Mouse (Mus musculus): ENCODE measurements around the gene Smcr8. TPM values are rescaled to one million over a fixed set of nuclear protein-coding genes. Genes with fewer than 3 reads are reported as not detected.

The Smcr8 gene
- polyA plus RNA-seq, 1 experiment from 2014 or later = 2.5 TPM

DNA sequence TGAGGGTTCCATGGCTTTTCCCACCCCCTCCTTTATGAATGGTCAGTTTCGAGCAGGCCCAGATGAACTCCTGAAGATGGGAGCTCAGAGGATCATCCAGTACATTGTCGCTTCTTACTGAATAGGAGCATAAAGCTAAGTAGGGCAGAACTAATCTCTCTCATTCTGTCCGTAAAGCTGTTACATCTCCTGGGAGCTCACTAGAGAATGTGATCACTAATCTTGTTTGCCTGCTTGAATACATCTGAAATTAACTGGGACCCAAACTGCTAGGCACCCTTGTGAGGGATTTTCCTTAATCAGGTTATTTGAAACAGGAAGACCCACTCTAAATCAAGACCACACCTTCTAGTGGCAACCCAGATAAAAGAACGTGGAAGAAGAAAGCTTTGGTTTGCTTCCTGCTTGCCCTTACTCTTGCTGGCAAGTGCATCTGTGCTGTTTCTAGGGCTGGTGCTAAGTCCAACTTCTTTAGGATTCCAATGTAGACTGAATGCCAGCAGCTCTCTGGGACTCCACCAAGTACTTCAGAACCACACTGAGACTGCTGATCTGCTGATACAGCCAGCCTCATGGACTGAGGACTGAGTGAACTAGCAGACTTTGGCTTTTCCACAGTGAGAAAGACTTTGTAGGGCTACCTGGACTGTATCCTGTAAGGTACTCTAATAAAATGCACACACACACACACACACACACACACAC, 50.1 kb downstream of the Smcr8 start:
- Histone ChIP-seq H3K9me3 (ENCODE audit: low read length) (no peaks in the 10 kb centered on the region), H3K9ac (replicated peaks; ENCODE audit: low read depth) (no peak overlapping the region), H3K27ac (ENCODE audit: low read length) (no peak overlapping the region), H3K27me3 (replicated peaks; ENCODE audit: insufficient read depth, low read length) (no peaks in the 10 kb centered on the region), H3K4me2 (replicated peaks; ENCODE audit: low read depth, low read length) (no peak overlapping the region), H3K4me3 (ENCODE audit: low read depth, low read length) (no peak overlapping the region), H3K36me3 (ENCODE audit: insufficient read depth, low read length) (no peaks in the 10 kb centered on the region), H3K4me1 (ENCODE audit: insufficient read depth, low read depth, low read length) (no peaks in the 10 kb centered on the region)
- no peak for ATAC-seq
- TF ChIP-seq EP300 (IDR thresholded peaks at IDR 0.05) (no peak), CTCF (IDR thresholded peaks at IDR 0.05) (no peak)
- no peak for DNase-seq (ENCODE audit: low spot score)
- WGBS = 64% methylated on average over 4 of the region's 4 CpGs

GRCm38 (mm10) chr11:60828903-60829302, 51.6 kb downstream of the Smcr8 start:
- H3K9me3 ChIP-seq (ENCODE audit: low read length) = no peaks in the 10 kb centered on the region
- H3K9ac ChIP-seq (replicated peaks; ENCODE audit: low read depth) = no peak overlapping the region
- H3K4me1 ChIP-seq (ENCODE audit: insufficient read depth, low read depth, low read length) = no peaks in the 10 kb centered on the region
- no peaks in the 10 kb centered on the region for H3K36me3 ChIP-seq (ENCODE audit: insufficient read depth, low read length)
- no peak overlapping the region for H3K4me2 ChIP-seq (replicated peaks; ENCODE audit: low read depth, low read length)
- peak; percentile 67 for TF ChIP-seq CTCF (IDR thresholded peaks at IDR 0.05)
- TF ChIP-seq EP300 (IDR thresholded peaks at IDR 0.05) = no peak
- no peaks in the 10 kb centered on the region for H3K27me3 ChIP-seq (replicated peaks; ENCODE audit: insufficient read depth, low read length)
- no peak overlapping the region for H3K4me3 ChIP-seq (ENCODE audit: low read depth, low read length)
- ATAC-seq (no peak), DNase-seq (ENCODE audit: low spot score) (peak; percentile 77)
- WGBS = 16% methylated on average over 2 of the region's 2 CpGs
- H3K27ac ChIP-seq (ENCODE audit: low read length) = no peak overlapping the region

DNA sequence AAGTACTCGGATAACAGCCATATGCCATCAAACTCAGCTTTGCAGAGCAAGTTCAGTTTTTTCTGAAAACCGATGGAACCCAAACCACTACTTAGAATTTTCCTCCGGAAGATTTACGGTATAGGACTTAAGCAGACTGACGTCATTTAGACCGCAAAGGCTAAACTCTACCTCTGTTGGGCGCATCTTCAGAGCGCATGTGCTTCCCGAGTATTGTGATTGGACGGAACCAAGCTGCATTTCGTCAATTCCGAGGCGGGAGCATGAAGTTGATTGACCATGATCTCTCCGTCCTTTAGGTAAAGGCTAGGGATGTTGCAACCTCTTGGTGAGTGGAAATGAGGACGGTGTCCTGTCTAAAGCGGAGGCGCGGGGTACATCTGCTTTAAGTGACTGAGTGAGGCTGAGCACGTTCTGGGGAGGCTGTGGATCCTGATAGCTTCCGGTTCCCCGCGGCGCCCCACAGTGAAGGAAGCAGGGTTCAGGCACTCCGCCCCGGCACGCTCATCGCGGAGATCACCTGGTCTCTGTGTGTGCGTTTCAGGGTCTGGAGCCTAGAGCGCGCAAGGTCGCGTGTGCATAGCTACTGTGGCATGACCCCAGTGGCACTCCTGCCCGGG, 53.2 kb downstream of the Smcr8 start, which contains the start of gene Dhrs7b:
Gene Dhrs7b (plus strand): TSS at position 199 of the 620 bp plus-strand sequence.
- peak; percentile 98 for DNase-seq (ENCODE audit: low spot score)
- peak; percentile 98 for ATAC-seq
- Histone ChIP-seq H3K9ac (replicated peaks; ENCODE audit: low read depth) (peak within 1 kb of the TSS; percentile 57; the same call in 1 of the 2 replicates), H3K36me3 (ENCODE audit: insufficient read depth, low read length) (no peaks in the 10 kb centered on the region), H3K4me1 (ENCODE audit: insufficient read depth, low read depth, low read length) (no peaks in the 10 kb centered on the region), H3K27me3 (replicated peaks; ENCODE audit: insufficient read depth, low read length) (no peaks in the 10 kb centered on the region), H3K27ac (ENCODE audit: low read length) (peak within 1 kb of the TSS; percentile 71), H3K4me3 (ENCODE audit: low read depth, low read length) (peak within 1 kb of the TSS; percentile 58), H3K4me2 (replicated peaks; ENCODE audit: low read depth, low read length) (peak within 1 kb of the TSS; percentile 74), H3K9me3 (ENCODE audit: low read length) (no peaks in the 10 kb centered on the region)
- 0 out of 2 replicates have a peak, but pooled peaks have one; percentile 3 for TF ChIP-seq CTCF (IDR thresholded peaks at IDR 0.05)
- TF ChIP-seq EP300 (IDR thresholded peaks at IDR 0.05) = 0 out of 2 replicates have a peak, but pooled peaks have one; percentile 28
- under 1% methylated on average over 34 of the region's 34 CpGs for WGBS

GRCm38 (mm10) chr11:60836897-60837296, 59.6 kb downstream of the Smcr8 start:
- TF ChIP-seq EP300 (IDR thresholded peaks at IDR 0.05) (no peak), CTCF (IDR thresholded peaks at IDR 0.05) (no peak)
- Histone ChIP-seq H3K36me3 (ENCODE audit: insufficient read depth, low read length) (no peaks in the 10 kb centered on the region), H3K27ac (ENCODE audit: low read length) (no peak overlapping the region), H3K27me3 (replicated peaks; ENCODE audit: insufficient read depth, low read length) (no peaks in the 10 kb centered on the region), H3K9ac (replicated peaks; ENCODE audit: low read depth) (no peak overlapping the region), H3K9me3 (ENCODE audit: low read length) (no peaks in the 10 kb centered on the region), H3K4me2 (replicated peaks; ENCODE audit: low read depth, low read length) (no peak overlapping the region), H3K4me3 (ENCODE audit: low read depth, low read length) (no peak overlapping the region), H3K4me1 (ENCODE audit: insufficient read depth, low read depth, low read length) (no peaks in the 10 kb centered on the region)
- ATAC-seq = no peak
- 96% methylated on average over 6 of the region's 6 CpGs for WGBS
- DNase-seq (ENCODE audit: low spot score) = no peak

Small RNAs within 50 kb of the gene (microRNA-seq; reads per million reads assigned to microRNA genes)
- not detected for gene Mir5100

Other genes starting within 250 kb of the Smcr8 start
- 36.5 and 40.5 TPM in 2 replicates for gene Alkbh5, start 241.1 kb upstream of the Smcr8 start, polyA plus RNA-seq (2015; fragmentation: Nextera tagmentation; extraction: Ambion mirVana)
- gene Llgl1, start 77.8 kb upstream of the Smcr8 start, polyA plus RNA-seq (2015; fragmentation: Nextera tagmentation; extraction: Ambion mirVana) = 22.7 and 22.9 TPM in 2 replicates
- gene Flii, start 50.3 kb upstream of the Smcr8 start, polyA plus RNA-seq (2015; fragmentation: Nextera tagmentation; extraction: Ambion mirVana) = 72.4 and 77.3 TPM in 2 replicates
- gene Mief2, start 49.1 kb upstream of the Smcr8 start, polyA plus RNA-seq (2015; fragmentation: Nextera tagmentation; extraction: Ambion mirVana) = 14.5 and 15.2 TPM in 2 replicates
- gene Top3a, start 159 bp upstream of the Smcr8 start, polyA plus RNA-seq (2015; fragmentation: Nextera tagmentation; extraction: Ambion mirVana) = 6.1 and 6.7 TPM in 2 replicates
- gene Shmt1, start 34.2 kb downstream of the Smcr8 start, polyA plus RNA-seq (2015; fragmentation: Nextera tagmentation; extraction: Ambion mirVana) = 14.4 and 18.4 TPM in 2 replicates
- 24.2 and 28.7 TPM in 2 replicates for gene Dhrs7b, start 53.1 kb downstream of the Smcr8 start, polyA plus RNA-seq (2015; fragmentation: Nextera tagmentation; extraction: Ambion mirVana)
- gene Tmem11, start 101.7 kb downstream of the Smcr8 start, polyA plus RNA-seq (2015; fragmentation: Nextera tagmentation; extraction: Ambion mirVana) = 45.3 and 48.4 TPM in 2 replicates
- gene Natd1, start 137.2 kb downstream of the Smcr8 start, polyA plus RNA-seq (2015; fragmentation: Nextera tagmentation; extraction: Ambion mirVana) = 17.0 and 19.1 TPM in 2 replicates
- 97.1 and 106 TPM in 2 replicates for gene Map2k3, start 154.5 kb downstream of the Smcr8 start, polyA plus RNA-seq (2015; fragmentation: Nextera tagmentation; extraction: Ambion mirVana)
- gene Kcnj12, start 245.0 kb downstream of the Smcr8 start, polyA plus RNA-seq (2015; fragmentation: Nextera tagmentation; extraction: Ambion mirVana) = 0.33 and 0.61 TPM in 2 replicates